Mouse (Mus musculus) lung, postnatal 4 days (tissue): ENCODE data around the gene Mbtps1.
A peak's percentile ranks its signal among the peaks of the same experiment; 100 is the strongest.

Experiments used
- DNase-seq, 2 experiments: peaks; one replicate each; pipeline ENCODE4 v3.0.0; 2021

Mbtps1 gene

DNA sequence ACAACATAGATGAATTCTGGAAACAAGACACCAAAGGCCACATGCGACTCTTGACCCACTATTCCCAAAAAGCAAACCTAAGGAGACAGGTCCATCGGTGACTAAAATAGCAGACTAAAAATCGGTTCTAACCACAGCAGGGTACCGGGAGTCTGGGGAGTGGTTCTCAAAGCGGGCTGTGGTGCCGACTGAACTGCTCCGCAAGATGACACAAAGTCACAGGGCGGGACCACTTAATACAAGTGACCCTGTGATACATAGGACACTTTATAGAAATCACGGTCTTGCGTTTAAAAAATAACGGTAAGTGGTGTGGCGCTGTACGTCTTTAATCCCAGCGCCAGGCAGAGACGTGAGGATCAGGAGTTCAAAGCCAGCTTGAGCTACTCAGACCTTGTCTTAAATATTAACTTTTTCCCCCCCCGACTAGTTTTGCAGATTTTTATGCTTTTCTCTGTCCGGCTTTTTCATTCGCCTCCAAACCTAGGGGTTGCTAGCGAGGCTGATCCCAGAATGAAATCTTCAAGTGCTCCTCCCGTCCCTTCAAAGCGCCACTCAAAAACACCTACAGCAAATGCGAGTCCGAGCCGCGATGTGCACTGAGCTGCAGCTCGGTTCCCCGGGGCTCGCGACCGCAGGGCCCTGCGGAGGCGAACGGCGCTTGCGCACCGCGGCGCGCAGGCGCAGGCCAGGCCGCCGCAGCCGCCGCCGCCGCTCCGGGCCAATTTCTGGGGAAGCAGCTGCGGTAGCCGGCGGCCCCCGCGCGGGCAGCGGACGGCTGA, 523 bp downstream of the Mbtps1 start:
- DNase-seq: peak in 1 of 2 experiments; percentile 6

DNA sequence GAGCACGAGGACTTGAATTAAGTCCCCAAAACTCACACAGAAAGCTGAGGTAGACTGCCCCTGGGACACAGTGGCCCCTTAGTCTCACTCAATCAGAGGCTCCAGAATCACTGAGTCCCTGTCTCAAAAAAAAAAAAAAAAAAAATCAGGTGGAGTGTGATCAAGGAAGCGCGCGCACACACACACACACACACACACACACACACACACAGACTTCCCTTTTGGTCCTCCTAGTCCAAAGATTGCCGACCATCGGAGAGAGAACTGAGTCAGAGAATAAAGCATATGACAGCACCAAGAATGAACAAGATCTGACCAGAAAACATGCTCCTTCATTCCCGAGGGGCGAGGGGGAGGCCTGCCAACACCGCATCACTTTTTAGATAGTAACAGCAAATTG, 1.4 kb downstream of the Mbtps1 start:
- no peak for DNase-seq

DNA sequence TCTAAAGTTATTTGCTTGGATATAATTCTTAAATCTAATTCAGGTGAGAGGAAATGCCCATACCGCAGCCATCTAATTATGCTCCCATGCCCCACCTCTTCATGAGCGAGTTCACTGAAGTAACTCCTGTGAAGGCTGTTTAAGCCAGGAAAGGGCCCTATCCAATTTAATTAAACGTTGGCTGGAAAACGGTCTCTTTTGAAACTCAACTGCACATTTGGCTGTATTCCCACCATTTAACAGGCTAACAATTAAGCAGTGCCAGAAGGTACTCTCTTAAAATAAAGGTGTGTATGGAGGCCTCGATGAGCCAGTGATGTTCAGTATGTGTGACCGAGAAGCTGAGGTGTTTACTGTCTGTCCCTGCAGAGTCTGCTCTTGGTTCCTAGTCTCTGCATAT, 2.7 kb downstream of the Mbtps1 start:
- DNase-seq: no peak

DNA sequence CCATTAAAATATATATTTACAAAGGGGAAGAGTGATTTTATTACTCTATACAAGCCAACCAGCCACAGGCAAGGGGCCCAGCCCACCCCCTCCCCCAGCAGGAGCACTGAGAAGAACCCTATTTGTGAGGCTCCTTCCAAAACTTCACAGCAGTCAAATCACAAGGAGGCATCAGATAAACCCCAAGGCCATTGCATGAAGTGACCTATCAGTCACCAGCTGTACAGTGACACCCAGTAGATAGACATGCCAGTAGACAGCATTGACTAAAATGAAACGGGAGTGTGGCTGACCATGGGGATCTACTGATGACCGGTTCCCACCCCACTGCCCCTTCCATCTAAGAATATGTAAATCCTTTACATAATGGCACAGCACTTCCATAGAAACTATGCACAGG, 5.6 kb downstream of the Mbtps1 start:
- DNase-seq: no peak

DNA sequence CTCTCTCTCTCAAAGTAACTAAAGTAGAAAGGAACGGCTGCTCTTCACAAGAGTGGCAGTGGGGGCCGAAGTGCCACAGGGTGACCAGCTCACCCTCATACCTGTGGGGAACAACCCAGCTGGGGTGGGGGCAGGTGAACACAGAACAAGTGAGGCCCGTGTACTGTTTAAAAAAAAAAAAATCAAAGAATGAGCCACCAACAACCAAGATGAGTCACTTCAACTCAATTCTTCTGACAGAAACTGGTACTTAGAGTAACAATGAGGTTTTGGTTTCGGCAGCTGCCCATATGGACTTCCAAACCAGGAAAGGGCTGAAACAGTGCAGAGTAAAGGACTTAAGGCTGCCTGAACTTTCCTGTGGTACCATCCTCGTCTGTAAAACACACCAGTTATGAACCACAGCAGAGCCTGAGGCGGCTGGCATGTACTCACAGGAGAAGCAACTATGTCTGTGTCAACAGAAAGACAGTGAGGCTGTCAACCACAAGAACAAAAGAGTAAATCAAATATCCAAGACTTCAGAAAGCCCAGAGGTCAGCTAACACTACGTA, 9.9 kb downstream of the Mbtps1 start:
- DNase-seq: no peak

DNA sequence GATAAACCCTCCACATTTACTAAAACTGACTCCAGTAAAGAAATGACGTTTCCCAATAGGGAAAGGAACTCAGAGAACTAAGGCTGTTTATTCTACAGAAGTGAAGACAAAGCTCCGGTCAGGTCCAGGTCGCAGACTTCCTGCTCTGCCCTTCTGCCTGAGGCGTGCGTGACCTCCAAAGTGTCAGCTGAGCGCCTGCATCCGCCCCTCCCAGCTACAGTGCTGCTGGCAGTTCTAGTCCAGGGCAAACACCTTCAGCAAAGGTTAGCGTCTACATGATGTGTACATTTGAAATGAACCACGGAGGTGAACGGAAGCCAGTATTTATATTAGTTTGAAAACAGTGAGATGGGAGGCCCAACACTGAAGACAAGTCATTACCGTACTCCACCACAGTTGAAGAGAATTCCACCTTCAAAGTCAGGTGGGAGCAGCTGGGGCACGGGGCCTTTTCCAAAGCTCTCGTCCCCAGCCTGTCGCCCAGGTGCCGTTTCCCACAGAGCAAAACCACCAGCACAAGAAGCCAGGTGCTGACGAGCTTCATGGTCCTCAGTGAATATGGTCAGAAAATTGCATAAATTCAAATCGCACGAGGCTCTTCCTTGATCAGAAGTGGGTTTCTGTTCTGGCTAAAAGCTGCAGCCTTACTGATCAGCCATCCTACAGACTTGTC, 11.4 kb downstream of the Mbtps1 start:
- peak; percentile 29 to 54 for DNase-seq

DNA sequence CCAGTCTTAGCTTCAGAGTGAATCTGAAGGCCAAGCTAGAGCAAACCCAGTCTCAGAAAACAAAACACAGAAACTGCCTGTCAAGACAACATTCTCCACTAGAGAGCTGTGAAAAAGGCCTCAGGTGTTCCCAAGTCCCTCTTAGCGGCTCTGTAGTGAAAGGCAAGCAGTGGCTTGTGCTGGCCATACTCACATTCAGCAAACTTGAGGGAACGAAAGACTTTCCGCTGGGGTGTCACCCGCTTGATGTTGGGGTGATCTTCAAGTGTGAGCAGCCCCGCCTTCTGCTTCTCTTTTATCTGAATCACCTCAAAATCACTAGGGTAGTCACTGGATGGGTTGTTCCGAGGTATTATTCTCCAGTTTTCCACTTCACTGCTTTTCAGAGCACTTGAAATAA, 12.7 kb downstream of the Mbtps1 start:
- DNase-seq: no peak

DNA sequence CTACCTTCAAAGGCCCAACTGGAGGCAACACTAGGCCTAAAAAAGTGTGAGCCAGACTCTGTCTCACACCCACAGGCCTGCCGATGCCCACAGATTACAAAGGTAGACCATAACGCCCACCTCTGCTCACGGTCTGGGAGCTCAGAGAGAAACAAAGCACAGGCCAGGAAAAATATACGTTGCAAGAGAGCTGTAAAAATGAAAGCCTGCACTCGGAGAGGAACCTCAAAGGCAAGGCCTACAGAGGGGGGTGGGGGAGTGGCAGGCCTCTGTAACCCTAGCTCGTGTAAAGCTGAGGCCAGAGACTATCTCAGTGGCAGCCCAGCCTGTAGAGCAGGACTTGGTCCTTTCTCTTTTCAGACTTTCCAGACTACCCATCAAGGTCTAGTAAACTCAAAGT, 13.4 kb downstream of the Mbtps1 start:
- DNase-seq: no peak

DNA sequence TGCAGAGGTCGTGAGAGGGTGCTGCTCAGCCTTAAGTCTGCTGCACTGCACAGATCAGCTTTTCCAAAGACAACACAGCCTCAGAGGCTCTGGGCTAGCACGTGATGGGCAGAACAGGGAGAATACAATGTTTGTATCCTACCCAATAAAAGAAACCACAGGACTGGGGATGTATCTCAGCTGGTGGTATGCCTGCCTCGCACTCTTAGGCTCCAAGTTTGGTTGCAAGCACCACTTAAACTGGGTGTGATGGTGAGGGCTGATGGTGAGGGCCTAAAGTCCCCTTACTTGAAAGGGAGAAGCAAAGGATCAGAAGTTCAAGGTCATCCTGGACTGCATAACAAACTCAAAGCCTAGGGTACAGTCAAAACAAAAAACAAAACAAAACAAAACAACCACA, 13.9 kb downstream of the Mbtps1 start:
- no peak for DNase-seq

DNA sequence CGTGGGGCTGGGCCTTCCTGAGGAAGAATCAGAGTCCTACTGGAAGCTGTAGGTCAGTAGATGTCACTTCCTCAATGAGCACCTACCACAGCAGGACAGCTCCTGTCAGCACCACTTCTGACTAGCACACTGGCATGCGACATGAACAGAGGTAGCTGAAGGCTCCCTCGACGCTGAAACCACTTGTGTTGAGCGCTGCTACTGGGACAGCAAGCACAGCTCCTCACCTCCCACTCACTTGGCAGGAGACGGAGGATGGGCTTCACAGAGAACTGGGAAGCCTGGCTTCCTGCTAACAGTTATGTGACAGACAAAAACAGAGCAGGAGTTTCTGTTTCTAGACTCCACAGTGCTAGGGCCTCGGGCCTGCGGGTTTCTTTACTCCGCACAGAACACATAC, 26.6 kb downstream of the Mbtps1 start:
- DNase-seq: no peak

DNA sequence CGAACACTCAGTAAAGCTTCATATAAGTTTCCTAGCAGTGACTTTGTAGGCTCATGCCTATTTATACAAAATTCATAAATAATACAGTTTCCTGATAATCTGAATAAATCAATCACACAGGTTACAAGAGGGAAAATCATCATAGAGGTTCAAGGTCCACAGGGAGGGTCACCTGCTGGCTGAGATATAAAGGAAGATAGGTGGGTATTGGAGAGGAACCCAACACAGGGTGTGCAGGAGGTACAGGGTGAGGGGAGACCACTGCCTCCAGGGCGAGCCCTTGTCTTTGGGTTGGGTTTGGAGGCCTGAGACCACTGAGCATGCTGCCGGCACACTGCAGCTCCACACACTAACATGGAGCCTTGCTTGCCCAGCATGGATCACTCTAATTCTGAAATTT, 27.1 kb downstream of the Mbtps1 start:
- DNase-seq: no peak

DNA sequence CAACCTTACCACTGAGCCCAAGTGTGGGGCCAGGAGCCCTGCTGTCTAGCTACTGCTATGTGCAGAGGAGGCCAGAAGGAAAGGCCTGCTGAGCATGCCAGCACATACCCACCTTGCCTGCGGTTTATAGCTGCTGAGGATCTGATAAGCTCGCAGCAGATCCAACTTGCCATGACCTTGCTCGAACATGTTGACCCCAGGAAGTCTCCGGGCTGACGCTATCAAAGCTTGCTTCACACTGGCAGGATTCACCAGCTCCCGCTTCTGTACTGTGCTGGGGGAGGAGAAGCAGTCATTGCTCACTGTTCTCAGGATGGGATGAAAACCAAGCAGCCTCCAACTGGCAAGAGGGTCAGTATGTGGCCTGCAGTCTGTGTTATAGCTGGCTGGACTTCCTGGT, 27.6 kb downstream of the Mbtps1 start:
- no peak for DNase-seq

DNA sequence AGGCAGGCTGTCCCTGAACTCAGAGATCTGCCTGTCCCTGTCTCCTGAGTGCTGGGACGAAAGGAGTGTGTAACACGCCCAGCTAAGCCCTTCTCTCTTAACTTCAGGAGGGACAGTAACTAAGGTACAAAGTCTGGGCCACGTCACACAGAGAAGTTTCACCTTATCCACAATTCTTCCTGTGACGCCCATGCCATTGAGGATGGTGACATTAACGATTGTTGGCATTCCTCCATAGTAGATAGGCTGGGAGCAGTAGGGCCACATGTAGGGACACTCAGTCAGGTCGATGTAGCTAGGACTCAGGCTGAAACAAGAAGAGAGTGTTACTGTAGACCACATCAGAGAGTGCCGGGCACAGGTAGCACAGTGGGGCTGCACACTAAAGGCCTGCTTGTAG, 29.8 kb downstream of the Mbtps1 start:
- no peak for DNase-seq

DNA sequence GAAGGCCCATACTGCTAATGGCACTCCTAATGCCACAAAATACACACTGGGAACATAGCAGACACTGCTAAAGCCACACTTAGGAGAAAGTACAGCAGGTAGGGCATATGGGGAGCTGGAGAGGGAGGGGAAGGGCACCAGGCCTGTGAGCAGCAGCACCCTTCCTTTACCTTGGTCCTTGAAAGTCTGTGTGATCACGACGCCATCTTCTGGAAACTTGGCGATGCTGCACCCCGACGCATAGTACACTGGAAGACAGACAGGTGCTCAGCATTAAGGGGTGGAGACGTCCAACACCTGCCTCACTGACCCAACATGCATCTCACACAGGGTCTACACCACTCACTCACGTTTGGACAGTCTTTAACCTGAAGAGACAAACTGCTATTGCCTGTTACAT, 38.4 kb downstream of the Mbtps1 start:
- DNase-seq: no peak

DNA sequence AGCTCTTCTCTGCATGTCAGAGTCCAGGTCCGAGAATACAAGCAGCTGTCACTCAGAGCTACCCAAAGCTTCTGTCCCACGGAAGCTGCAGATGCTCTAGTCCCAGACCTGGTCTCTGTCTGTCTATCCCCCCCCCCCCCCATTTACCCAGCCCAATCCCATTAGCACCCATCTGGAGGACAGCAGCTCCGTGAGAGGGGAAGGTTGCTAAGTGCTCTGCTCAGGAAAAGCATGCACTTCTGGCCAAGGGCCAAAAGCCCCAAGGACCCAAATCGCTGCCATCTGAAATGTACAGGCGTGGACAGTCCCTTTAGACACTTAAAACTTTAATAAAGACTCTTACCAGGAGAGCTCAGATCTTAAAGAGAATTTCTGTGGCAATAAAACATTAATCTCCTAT, 41.9 kb downstream of the Mbtps1 start:
- no peak for DNase-seq

DNA sequence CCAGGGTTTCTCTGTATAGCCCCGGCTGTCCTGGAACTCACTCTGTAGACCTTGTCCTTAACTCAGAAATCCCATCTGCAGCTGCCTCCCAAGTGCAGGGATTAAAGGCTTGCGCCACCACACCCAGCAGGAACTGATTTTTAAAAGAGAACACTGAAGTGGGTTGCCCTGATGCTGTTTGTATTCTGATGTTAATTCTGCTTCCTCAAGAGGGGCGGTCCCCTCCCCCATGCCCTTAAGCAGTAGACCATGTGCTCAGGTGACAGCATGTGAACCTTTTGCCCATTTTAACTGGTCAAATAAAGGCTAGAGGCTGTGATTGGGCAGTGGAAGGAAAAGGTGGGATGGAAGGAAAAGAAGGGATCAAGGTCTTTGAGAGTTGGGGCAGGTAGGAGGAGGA, 42.8 kb downstream of the Mbtps1 start:
- DNase-seq: no peak

DNA sequence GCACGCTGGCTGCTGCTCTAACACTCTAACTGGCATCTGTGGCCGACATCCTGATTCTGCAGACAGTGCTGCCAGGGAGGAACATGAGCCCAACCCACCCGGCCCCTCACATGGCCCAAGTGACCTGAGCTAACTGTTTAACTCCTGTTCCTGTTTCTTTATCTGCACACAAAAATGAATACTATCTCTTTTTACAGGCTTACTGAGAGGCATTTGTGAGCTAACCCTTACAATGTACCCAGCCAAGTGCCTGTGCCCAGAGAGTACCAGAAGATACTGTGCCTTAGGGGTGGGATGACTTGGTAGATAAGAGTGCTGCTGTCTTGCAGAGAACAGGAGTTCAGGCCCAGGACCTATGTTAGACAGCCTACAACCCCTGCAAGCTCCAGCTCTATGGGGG, 43.6 kb downstream of the Mbtps1 start:
- no peak for DNase-seq

DNA sequence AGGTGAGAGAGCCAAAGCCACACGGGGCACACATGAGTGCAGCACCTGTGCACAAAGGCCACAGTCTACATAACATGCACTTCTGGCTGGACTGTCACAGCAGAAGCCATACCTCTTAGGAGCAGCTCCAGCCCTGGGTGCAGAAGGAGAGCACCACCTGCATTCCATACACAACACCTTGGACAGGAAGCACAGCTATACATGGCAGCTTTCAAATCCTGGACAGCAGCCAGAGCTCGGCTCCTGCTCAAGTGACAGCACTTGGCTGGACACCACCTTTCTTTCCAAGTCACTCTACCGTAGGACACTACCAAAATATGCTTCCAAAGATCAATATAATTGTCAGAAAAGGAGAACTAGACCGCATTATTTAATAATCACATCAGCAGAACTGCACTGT, 45.1 kb downstream of the Mbtps1 start:
- DNase-seq: no peak

DNA sequence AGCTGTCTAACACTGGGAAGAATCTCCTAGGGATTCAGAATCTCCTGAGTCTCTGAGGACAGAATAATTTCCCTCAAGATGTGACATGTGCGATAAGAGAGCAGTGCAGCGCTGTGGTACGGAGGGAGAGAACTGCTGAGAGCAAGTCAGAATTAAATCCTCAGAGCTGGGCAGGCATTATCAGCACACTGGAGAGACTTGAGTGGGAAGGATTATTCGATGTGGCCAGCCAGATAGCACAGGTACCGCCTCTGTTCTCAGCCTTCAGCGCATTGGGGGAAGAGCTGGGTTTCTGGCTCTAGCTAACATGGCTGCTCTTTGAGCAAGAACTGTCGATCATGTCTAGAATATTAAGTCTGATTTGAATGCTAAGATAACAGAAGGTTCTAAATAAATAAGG, 46.8 kb downstream of the Mbtps1 start:
- DNase-seq: no peak

DNA sequence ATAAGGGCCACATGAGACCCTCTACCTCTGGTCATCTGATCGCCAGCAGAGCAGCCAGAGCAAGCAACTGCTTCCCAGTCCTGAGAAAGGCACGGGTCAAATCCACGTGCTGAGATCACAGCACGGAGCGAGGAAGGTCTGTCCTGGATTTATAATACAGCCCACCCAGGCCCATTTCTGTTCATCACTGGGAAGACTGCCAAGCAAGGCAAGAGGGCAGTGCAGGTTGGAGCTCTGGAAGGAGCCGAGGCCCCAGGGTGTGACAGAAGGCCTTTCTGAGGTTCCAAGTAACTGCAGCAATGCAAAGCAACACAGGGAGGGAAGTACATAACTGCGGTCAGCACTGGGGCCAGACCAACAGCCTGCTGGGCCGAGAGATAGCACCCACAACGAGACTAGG, 48.1 kb downstream of the Mbtps1 start:
- no peak for DNase-seq

DNA sequence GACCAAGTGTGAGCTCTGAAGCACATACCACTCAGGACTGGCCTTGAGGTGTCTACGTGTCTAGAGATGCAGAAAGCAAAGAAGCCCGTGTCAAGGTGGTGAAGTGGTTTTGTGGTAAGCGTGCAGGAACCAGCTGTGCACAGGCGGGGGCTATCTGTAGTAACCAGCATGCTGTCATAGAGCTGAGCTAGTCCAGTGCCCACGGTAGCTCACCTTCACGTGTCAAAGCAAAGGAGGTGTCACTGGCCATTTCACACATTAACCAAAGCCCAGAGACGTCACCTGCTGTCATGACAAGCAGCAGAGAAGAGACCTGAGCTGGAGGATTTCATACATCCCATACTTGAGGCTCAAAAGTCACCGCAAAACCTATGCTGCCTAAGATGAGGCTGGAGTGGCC, 52.4 kb downstream of the Mbtps1 start:
- DNase-seq: no peak

DNA sequence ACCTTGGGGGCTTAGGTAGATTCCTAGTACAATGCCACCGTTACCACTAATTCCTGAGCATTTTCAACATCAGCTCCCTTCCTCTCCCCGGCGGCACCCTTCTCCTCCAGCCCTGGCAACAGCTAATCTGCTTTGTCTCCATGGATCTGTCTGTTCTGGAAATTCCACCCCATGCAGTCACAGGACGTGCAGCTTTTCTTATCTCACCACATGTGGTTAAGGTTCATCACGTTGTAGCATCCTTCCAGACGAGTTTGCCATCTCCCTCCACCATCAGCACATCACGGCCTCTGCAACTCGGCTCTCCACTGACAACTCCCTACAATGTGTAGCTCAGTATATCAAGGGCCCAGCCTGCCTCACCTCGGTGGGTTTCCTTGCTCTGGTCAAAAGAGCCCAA, 53.0 kb downstream of the Mbtps1 start:
- no peak for DNase-seq

DNA sequence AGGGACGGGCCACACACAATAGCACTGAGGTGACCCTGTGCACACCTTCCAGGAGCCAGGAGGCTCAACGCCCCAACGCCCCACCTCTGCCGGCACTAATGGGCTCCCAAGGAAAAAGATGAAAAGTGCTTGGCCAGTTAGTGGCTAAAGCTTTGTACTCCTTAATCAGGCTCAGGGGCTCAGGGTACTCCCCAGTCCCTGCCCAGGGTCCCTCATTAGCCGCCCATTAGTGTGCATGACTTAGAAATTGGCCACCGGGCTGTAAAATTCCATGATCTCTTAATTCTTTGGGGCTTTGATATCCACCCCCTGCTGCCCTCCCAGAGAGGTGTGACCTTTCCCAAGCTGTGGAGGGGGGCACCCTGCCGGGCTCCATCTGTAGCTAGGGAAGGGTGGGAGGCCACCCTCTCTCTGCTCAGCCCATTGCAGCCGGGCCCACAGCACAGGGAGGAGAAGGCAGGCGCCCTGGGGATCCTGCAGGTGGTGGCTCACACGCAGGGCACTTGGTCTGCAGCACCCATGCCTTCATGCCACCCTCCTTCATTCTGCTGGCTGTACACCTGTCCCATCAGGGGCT, 55.3 kb downstream of the Mbtps1 start:
- no peak for DNase-seq

DNA sequence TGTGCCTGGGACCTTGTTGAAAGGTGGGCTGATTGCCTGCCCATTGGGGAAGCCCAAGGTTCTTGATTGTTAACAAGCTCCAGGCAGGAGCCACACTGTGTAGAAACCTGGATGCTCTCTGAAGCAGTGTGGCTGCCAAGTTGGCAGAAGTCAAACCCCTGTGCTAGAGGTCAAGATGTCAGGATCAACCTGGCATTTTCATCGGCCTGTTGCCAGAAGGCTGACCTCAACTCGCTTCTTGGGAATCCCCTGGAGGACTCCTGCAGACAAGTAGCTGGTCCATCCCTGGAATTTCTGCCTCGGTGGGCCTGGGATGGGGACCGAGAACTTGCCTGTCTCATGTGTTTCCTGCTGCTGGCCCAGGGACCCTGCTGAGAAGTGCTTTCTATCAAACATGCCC, 56.4 kb downstream of the Mbtps1 start:
- DNase-seq: no peak
